Mouse (Mus musculus) left cerebral cortex, postnatal 4 days (tissue): Measurements from ENCODE around the gene Dmrtc1b. TPM values are rescaled to one million over a fixed set of nuclear protein-coding genes. Genes with fewer than 3 reads are reported as not detected.
"Not testable (repeated sequence)": the region's sequence is repeated elsewhere in the genome, so short reads cannot be mapped to it uniquely, and the experiment has no call there.

ENCODE experiments used
- DNase-seq: peaks from one replicate; pipeline ENCODE4 v3.0.0-alpha.2; 2022
- intact Hi-C: fragments of 180-260 bp; cut with DNase I; formaldehyde crosslinking; loops from one replicate; pipeline ENCODE4 v1.15.1; 2025
- total RNA-seq, 2 experiments: library from RNA; stranded (reverse); gene quantifications; 2 replicates each; pipeline ENCODE4 v1.2.3; 2021

Dmrtc1b gene
- total RNA-seq: not detected

GRCm38 (mm10) chrX:102707535-102707934, at the start of gene Dmrtc1b, which contains the start of gene Gm9112:
Gene Dmrtc1b (plus strand): TSS chrX:102707865.
Gene Gm9112 (minus strand): TSS chrX:102707635.
- intact Hi-C loops, DNase-seq: not testable (repeated sequence)

GRCm38 (mm10) chrX:102660712-102661111, 47.0 kb upstream of the Dmrtc1b start:
- DNase-seq: no peak
- intact Hi-C loops: no loop called here

GRCm38 (mm10) chrX:102666641-102667040, 41.0 kb upstream of the Dmrtc1b start:
- intact Hi-C loops: loop anchor here (2.0 kb wide), 1 partner anchor 290 kb away; no protein-coding TSS in a partner anchor
- no peak for DNase-seq

- intact Hi-C loops: not testable (repeated sequence)
Measured at GRCm38 (mm10) chrX:102684706-102685105, 23.0 kb upstream of the Dmrtc1b start.

GRCm38 (mm10) chrX:102686872-102687271, 20.8 kb upstream of the Dmrtc1b start, which contains the start of gene Gm3880:
Gene Gm3880 (minus strand): TSS chrX:102686972.
- intact Hi-C loops, DNase-seq: not testable (repeated sequence)

More at GRCm38 (mm10) chrX:102684706-102685105, 23.0 kb upstream of the Dmrtc1b start:
- not testable (repeated sequence) for DNase-seq

GRCm38 (mm10) chrX:102689252-102689651, 18.4 kb upstream of the Dmrtc1b start:
- intact Hi-C loops: not testable (repeated sequence)
- peak; percentile 28 for DNase-seq

- intact Hi-C loops, DNase-seq: not testable (repeated sequence)
Measured at GRCm38 (mm10) chrX:102700636-102701035, 7.0 kb upstream of the Dmrtc1b start.

GRCm38 (mm10) chrX:102724226-102724625, 16.6 kb downstream of the Dmrtc1b start:
- intact Hi-C loops: not testable (repeated sequence)
- DNase-seq: peak; percentile 6

Other genes with a start within 250 kb of the Dmrtc1b start
- gene Hdac8, start 202.5 kb upstream of the Dmrtc1b start, total RNA-seq: 10 to 100 TPM; 10.7 to 10.8 TPM
- gene Phka1, start 63.6 kb upstream of the Dmrtc1b start, total RNA-seq: 10 to 100 TPM in 1 of 2 experiments, 1 to 10 TPM in 1; 9.3 to 10.0 TPM
- gene Gm3880, start 20.9 kb upstream of the Dmrtc1b start, total RNA-seq: not detected
- gene Gm9112, start 230 bp upstream of the Dmrtc1b start, total RNA-seq: not detected
- not detected for gene Dmrtc1c1, start 95.1 kb downstream of the Dmrtc1b start, total RNA-seq
- gene Dmrtc1c2, start 146.8 kb downstream of the Dmrtc1b start, total RNA-seq: not detected
- not detected for gene 1700031F05Rik, start 160.1 kb downstream of the Dmrtc1b start, total RNA-seq
- gene Dmrtc1a, start 200.8 kb downstream of the Dmrtc1b start, total RNA-seq: 1 to 10 TPM; 1.2 to 1.3 TPM
- not detected for gene 1700011M02Rik, start 201.0 kb downstream of the Dmrtc1b start, total RNA-seq
- not detected for gene 1700018G05Rik, start 220.5 kb downstream of the Dmrtc1b start, total RNA-seq